Mouse (Mus musculus): ENCODE data around the gene Hspa1b. TPM values are rescaled to one million over a fixed set of nuclear protein-coding genes. Genes with fewer than 3 reads are reported as not detected.
"Not testable (repeated sequence)": the region's sequence is repeated elsewhere in the genome, so short reads cannot be mapped to it uniquely, and the experiment has no call there.

Gene Hspa1b
- polyA plus RNA-seq, 1 experiment, result not detected

DNA sequence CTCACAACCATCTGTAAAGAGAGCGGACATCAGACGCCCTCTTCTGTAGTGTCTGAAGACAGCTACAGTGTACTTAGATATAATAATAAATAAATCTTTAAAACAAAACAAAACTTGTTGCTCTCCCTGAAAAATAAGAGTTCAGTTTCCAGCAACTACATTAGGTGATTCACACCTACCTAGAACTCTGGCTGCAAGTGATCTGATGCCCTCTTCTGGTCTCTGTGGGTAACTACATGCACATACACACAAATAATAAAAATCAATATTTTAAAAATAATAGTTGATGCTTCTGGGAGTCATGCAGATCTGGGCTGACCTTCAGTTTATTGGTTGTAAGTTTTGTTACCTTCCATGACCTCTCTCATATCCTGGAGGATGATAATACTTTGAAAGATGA is 25.2 kb upstream of the Hspa1b start:
- WGBS, result 70% methylated on average over 2 of the region's 2 CpGs
- H3K4me3 ChIP-seq (ENCODE audit: insufficient read depth, low read depth, low read length), result no peak overlapping the region
- no peaks in the 10 kb centered on the region for H3K4me1 ChIP-seq (ENCODE audit: control insufficient read depth, insufficient read depth, low read length)
- TF ChIP-seq CTCF (IDR thresholded peaks at IDR 0.05; ENCODE audit: insufficient read depth, low read depth, low read length) (no peak), POLR2A (IDR thresholded peaks at IDR 0.05; ENCODE audit: insufficient read depth, low read depth, low read length) (no peak)
- H3K27ac ChIP-seq (ENCODE audit: insufficient read depth, low read depth, low read length), result no peak overlapping the region

DNA sequence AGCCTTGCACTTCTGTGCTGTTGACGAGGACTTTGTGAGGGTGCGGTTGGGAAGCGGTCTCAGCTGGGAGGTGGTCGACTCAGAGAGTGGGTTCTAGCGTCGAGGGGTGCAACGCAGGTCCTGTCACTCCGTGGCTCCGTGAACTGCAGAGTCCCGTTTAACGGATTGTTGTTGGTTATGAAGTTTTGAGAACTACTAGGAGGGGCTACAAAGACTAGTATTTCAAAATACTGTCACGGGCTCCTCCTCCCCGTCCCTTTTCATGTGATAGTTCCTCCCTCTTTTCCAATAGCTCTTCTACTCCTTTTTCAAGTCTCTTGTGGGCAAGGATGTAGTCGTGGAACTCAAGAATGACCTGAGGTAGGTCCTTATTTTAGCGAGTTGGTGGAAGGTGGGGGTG is 23.3 kb upstream of the Hspa1b start:
- no peak for TF ChIP-seq POLR2A (IDR thresholded peaks at IDR 0.05; ENCODE audit: insufficient read depth, low read depth, low read length)
- TF ChIP-seq CTCF (IDR thresholded peaks at IDR 0.05; ENCODE audit: insufficient read depth, low read depth, low read length), result no peak
- under 1% methylated on average over 15 of the region's 15 CpGs for WGBS
- H3K4me1 ChIP-seq (ENCODE audit: control insufficient read depth, insufficient read depth, low read length), result no peaks in the 10 kb centered on the region
- no peak overlapping the region for H3K27ac ChIP-seq (ENCODE audit: insufficient read depth, low read depth, low read length)
- peak overlapping the region; percentile 82 for H3K4me3 ChIP-seq (ENCODE audit: insufficient read depth, low read depth, low read length)

DNA sequence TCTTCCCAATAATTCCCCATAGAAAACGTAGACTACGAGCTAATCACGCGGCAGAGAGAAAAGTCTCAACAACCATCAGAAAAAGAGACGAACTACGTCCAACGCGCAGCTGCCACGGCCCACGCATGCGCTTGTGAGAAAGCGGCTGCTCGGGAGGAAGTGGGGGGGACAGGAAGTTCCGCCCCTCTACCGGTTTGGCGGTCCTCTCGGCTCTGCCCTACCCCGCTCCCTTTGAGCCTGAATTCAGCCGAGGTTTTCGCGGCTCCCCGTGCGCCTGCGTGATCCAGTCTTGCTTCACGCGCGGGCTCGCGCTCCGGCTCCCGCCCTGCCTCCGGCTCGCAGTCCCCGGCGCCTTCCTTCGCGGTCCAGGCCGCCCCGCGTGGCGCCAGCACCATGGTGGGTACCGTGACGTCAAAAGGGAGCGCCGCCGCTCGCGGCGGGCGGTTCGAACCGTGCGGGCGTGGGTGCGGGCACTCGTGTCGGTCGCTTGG is 22.7 kb upstream of the Hspa1b start, which contains the start of gene Lsm2:
Lsm2 (plus strand) TSS at position 173 of the 491 bp plus-strand sequence.
- WGBS, result under 1% methylated on average over 58 of the region's 58 CpGs
- H3K27ac ChIP-seq (ENCODE audit: insufficient read depth, low read depth, low read length), result peak within 1 kb of the TSS; percentile 96
- peak; percentile 74 for TF ChIP-seq POLR2A (IDR thresholded peaks at IDR 0.05; ENCODE audit: insufficient read depth, low read depth, low read length)
- TF ChIP-seq CTCF (IDR thresholded peaks at IDR 0.05; ENCODE audit: insufficient read depth, low read depth, low read length), result no peak

DNA sequence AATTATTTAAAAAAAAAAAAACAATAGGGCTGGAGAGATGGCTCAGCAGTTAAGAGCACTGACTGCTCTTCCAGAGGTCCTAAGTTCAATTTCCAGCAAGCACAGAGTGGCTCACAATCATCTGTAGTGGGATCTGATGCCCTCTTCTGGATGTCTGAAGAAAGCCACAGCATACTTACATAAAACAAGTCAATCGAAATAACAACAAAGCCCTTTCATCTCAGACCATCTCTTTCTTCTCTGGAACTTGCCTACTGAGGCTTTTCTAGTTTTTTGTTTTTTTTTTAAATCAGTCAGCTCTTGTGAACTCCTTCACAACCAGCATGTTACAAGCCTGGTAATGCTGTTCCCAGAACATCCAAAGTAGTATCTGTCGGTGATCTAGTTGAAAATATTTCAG is 21.6 kb upstream of the Hspa1b start:
- Histone ChIP-seq H3K27ac (ENCODE audit: insufficient read depth, low read depth, low read length) (peak overlapping the region; percentile 12; the same call in 1 of the 2 replicates), H3K4me3 (ENCODE audit: insufficient read depth, low read depth, low read length) (no peak overlapping the region), H3K4me1 (ENCODE audit: control insufficient read depth, insufficient read depth, low read length) (no peaks in the 10 kb centered on the region)
- WGBS, result 13% methylated on average over 2 of the region's 2 CpGs
- TF ChIP-seq POLR2A (IDR thresholded peaks at IDR 0.05; ENCODE audit: insufficient read depth, low read depth, low read length), result no peak
- no peak for TF ChIP-seq CTCF (IDR thresholded peaks at IDR 0.05; ENCODE audit: insufficient read depth, low read depth, low read length)

More for the DNA sequence above, 22.7 kb upstream of the Hspa1b start, which contains the start of gene Lsm2:
- Histone ChIP-seq H3K4me3 (ENCODE audit: insufficient read depth, low read depth, low read length) (peak within 1 kb of the TSS; percentile 82), H3K4me1 (ENCODE audit: control insufficient read depth, insufficient read depth, low read length) (no peaks in the 10 kb centered on the region)

DNA sequence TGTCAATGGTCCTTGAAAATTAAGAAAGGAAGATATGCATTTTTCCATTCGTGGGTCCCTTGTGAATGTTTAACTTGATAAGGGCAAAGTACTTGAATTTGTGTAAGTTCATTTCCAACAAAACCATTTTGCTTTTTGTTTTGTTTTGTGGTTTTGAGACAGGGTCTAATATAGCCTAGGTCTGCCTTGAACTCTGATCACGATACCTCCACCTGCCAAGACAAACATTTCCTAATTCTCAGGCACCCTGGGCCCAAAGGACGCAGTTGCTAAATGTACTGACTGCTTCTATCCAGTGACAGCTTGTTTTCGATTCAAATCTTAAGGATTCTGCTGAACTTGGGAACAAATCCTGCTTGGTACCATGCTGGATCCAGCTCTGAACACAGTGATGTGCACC is 20.6 kb upstream of the Hspa1b start:
- H3K27ac ChIP-seq (ENCODE audit: insufficient read depth, low read depth, low read length), result no peak overlapping the region
- no peak overlapping the region for H3K4me3 ChIP-seq (ENCODE audit: insufficient read depth, low read depth, low read length)
- no peaks in the 10 kb centered on the region for H3K4me1 ChIP-seq (ENCODE audit: control insufficient read depth, insufficient read depth, low read length)
- 97% methylated on average over 4 of the region's 4 CpGs for WGBS
- TF ChIP-seq CTCF (IDR thresholded peaks at IDR 0.05; ENCODE audit: insufficient read depth, low read depth, low read length) (no peak), POLR2A (IDR thresholded peaks at IDR 0.05; ENCODE audit: insufficient read depth, low read depth, low read length) (no peak)

DNA sequence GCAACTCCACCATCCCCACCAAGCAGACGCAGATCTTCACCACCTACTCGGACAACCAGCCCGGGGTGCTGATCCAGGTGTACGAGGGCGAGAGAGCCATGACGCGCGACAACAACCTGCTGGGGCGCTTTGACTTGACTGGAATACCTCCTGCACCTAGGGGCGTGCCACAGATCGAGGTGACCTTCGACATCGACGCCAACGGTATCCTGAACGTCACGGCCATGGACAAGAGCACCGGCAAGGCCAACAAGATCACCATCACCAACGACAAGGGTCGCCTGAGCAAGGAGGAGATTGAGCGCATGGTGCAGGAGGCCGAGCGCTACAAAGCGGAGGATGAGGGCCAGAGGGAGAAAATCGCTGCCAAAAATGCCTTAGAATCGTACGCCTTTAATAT is 19.2 kb upstream of the Hspa1b start:
- TF ChIP-seq CTCF (IDR thresholded peaks at IDR 0.05; ENCODE audit: insufficient read depth, low read depth, low read length), result no peak
- TF ChIP-seq POLR2A (IDR thresholded peaks at IDR 0.05; ENCODE audit: insufficient read depth, low read depth, low read length), result no peak
- 87% methylated on average over 27 of the region's 27 CpGs for WGBS
- H3K27ac ChIP-seq (ENCODE audit: insufficient read depth, low read depth, low read length), result no peak overlapping the region

DNA sequence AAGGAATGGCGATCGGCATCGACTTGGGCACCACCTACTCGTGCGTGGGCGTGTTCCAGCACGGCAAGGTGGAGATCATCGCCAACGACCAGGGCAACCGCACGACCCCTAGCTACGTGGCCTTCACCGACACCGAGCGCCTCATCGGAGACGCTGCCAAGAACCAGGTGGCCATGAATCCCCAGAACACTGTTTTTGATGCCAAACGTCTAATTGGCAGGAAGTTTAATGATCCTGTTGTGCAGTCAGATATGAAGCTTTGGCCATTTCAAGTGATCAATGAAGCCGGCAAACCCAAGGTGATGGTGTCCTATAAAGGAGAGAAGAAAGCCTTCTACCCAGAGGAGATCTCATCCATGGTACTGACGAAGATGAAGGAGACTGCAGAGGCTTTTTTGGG is 18.0 kb upstream of the Hspa1b start:
- Histone ChIP-seq H3K4me3 (ENCODE audit: insufficient read depth, low read depth, low read length) (no peak overlapping the region), H3K27ac (ENCODE audit: insufficient read depth, low read depth, low read length) (no peak overlapping the region), H3K4me1 (ENCODE audit: control insufficient read depth, insufficient read depth, low read length) (no peaks in the 10 kb centered on the region)
- TF ChIP-seq POLR2A (IDR thresholded peaks at IDR 0.05; ENCODE audit: insufficient read depth, low read depth, low read length) (no peak), CTCF (IDR thresholded peaks at IDR 0.05; ENCODE audit: insufficient read depth, low read depth, low read length) (no peak)
- 94% methylated on average over 20 of the region's 20 CpGs for WGBS

More for the DNA sequence above, 19.2 kb upstream of the Hspa1b start:
- Histone ChIP-seq H3K4me3 (ENCODE audit: insufficient read depth, low read depth, low read length) (no peak overlapping the region), H3K4me1 (ENCODE audit: control insufficient read depth, insufficient read depth, low read length) (no peaks in the 10 kb centered on the region)

DNA sequence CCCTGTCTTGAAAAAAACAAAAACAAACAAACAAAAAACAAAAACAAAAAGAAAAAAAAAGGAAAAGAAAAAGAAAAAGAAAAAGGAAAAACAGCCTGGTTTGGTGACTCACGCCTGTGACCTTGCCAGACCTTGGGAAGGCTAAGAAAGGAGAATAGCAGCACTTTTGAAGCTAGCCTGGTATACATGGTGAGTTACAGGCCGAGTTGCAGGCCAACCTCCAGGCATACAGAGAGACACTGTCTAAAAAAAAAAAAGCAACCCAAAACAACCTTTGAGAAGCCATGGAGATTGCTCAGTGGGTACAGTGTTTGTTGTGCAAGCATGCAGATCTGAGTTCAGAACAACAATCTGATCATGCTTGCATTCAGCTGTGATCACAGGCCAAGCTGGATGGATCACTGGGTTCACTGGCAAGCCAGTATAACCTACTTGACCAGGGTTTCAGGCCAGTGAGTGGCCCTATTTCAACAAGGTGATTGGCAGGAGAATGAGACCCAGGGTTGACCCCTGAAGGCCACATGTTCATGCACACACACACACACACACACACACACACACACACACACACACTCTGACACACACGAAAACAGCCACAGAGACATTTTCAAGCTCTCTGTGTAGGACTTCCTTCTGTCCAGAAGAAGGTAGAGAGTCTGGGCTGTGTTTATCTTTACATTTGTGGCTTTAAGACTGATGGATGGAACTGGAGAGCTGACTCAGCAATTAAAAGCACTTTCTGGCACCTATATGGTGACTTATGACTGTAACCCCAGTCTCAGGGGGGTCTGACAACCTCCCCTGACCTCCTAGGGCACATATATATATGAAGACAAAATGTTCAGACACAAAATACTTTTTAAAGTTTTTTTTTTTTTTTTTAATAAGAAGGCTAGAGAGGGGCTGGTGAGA is 16.8 kb upstream of the Hspa1b start:
- no peak for TF ChIP-seq POLR2A (IDR thresholded peaks at IDR 0.05; ENCODE audit: insufficient read depth, low read depth, low read length)
- TF ChIP-seq CTCF (IDR thresholded peaks at IDR 0.05; ENCODE audit: insufficient read depth, low read depth, low read length), result no peak
- no peak overlapping the region for H3K27ac ChIP-seq (ENCODE audit: insufficient read depth, low read depth, low read length)
- 87% methylated on average over 3 of the region's 3 CpGs for WGBS

DNA sequence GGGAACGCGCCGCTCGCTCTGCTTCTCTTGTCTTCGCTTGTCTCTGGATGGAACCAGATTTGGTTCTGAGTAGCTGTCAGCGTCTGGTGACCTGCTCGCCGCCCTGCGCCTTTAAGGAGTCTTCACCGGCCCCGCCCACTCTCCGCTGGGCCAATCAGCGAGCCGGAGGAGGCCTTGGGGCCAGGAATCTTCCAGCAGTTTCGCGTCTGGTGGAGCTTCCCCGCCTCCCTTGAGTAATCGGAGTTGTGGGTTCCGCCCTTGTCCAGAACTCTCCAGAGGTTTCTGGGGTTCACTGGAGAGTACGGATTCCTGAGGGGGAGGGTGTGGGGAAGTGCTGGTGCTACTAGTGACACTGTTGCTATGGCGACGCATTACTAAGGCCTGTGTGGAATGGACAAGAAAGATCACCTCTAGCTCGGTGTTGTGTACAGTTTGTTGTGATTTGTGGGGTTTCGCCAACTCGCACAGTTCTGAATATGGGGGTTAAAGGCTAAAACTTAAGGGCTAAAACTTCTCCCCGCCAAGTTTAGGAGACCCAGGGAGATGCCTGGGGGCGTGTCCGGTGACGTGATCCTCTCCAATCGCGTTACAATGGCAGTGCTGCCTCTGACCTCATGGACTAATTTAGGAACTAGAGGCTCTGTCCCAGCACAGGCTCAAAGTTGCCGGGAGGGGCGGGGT is 13.2 kb upstream of the Hspa1b start, which contains the start of the genes Hspa1a and Hspa1l:
Hspa1a (minus strand) TSS at position 88 of the 681 bp plus-strand sequence.
Hspa1l (plus strand) TSS at position 635 of the 681 bp plus-strand sequence.
- WGBS, result under 1% methylated on average over 33 of the region's 33 CpGs
- H3K27ac ChIP-seq (ENCODE audit: insufficient read depth, low read depth, low read length), result 0 out of 2 replicates have a peak within 1 kb of the TSS, but pooled peaks have one; percentile 2

More for the DNA sequence above, 16.8 kb upstream of the Hspa1b start:
- H3K4me3 ChIP-seq (ENCODE audit: insufficient read depth, low read depth, low read length), result no peak overlapping the region
- no peaks in the 10 kb centered on the region for H3K4me1 ChIP-seq (ENCODE audit: control insufficient read depth, insufficient read depth, low read length)

DNA sequence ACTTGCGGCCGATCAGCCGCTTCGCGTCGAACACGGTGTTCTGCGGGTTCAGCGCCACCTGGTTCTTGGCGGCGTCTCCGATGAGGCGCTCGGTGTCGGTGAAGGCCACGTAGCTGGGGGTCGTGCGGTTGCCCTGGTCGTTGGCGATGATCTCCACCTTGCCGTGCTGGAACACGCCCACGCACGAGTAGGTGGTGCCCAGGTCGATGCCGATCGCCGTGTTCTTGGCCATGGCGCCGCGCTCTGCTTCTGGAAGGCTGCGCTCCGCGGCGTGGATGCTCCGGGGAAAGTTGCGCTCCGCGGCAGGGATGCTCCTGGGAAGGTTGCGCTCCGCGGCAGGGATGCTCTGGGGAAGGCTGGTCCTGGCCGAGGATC is 12.6 kb upstream of the Hspa1b start:
- H3K27ac ChIP-seq (ENCODE audit: insufficient read depth, low read depth, low read length); H3K4me1 ChIP-seq (ENCODE audit: control insufficient read depth, insufficient read depth, low read length): not testable (repeated sequence)
- under 1% methylated on average over 32 of the region's 43 CpGs for WGBS
- H3K4me3 ChIP-seq (ENCODE audit: insufficient read depth, low read depth, low read length), result peak overlapping the region; percentile 62

More for the DNA sequence above, 13.2 kb upstream of the Hspa1b start, which contains the start of the genes Hspa1a and Hspa1l:
- TF ChIP-seq POLR2A (IDR thresholded peaks at IDR 0.05; ENCODE audit: insufficient read depth, low read depth, low read length), result 0 out of 2 replicates have a peak, but pooled peaks have one; percentile 27
- H3K4me1 ChIP-seq (ENCODE audit: control insufficient read depth, insufficient read depth, low read length), result not testable (repeated sequence)
- peak within 1 kb of the TSS; percentile 62 for H3K4me3 ChIP-seq (ENCODE audit: insufficient read depth, low read depth, low read length)

DNA sequence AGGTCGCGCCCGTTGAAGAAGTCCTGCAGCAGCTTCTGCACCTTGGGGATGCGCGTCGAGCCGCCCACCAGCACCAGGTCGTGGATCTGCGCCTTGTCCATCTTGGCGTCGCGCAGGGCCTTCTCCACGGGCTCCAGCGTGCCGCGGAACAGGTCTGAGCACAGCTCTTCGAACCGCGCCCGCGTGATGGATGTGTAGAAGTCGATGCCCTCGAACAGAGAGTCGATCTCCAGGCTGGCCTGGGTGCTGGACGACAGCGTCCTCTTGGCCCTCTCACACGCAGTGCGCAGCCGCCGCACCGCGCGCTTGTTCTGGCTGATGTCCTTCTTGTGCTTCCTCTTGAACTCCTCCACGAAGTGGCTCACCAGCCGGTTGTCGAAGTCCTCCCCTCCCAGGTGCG is 11.8 kb upstream of the Hspa1b start:
- WGBS, result 31% methylated on average over 22 of the region's 37 CpGs

DNA sequence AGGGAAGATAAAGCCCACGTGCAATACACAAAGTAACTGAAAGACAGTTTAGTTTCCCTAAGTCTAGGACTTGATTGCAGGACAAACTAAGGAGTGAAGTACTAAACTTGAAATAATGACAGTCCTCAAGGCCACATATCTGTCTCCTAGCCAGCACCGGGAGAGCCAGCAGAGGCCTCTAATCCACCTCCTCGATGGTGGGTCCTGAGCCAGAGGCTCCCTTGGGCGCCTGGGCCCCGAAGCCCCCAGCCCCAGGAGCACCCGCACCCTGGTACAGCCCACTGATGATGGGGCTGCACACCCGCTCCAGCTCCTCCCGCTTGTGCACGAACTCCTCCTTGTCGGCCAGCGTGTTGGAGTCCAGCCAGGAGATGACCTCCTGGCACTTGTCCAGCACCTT is 10.8 kb upstream of the Hspa1b start, which contains the start of gene Gm20481:
Gm20481 (plus strand) TSS at position 91 of the 400 bp plus-strand sequence.
- WGBS, result 68% methylated on average over 9 of the region's 11 CpGs
- H3K27ac ChIP-seq (ENCODE audit: insufficient read depth, low read depth, low read length); H3K4me1 ChIP-seq (ENCODE audit: control insufficient read depth, insufficient read depth, low read length); H3K4me3 ChIP-seq (ENCODE audit: insufficient read depth, low read depth, low read length): not testable (repeated sequence)

More for the DNA sequence above, 11.8 kb upstream of the Hspa1b start:
- not testable (repeated sequence) for H3K4me1 ChIP-seq (ENCODE audit: control insufficient read depth, insufficient read depth, low read length); H3K4me3 ChIP-seq (ENCODE audit: insufficient read depth, low read depth, low read length); H3K27ac ChIP-seq (ENCODE audit: insufficient read depth, low read depth, low read length)

Measured in olfactory bulb, adult 2 months (tissue).